Mouse (Mus musculus) olfactory bulb, adult 2 months (tissue): ENCODE measurements around the gene Camta1.

Source experiments
- CTCF ChIP-seq: fragments of 200-500 bp; IDR thresholded peaks from 2 replicates; pipeline ENCODE4 v1.5.1; 2012; ENCODE audit warnings: low read depth, mild to moderate bottlenecking, low read length, moderate library complexity; ENCODE audit not compliant: insufficient read depth
- POLR2A ChIP-seq: fragments of 200-500 bp; IDR thresholded peaks from 2 replicates; pipeline ENCODE4 v1.6.1; 2012; ENCODE audit warnings: mild to moderate bottlenecking, low read depth, low read length, moderate library complexity; ENCODE audit not compliant: insufficient read depth

DNA sequence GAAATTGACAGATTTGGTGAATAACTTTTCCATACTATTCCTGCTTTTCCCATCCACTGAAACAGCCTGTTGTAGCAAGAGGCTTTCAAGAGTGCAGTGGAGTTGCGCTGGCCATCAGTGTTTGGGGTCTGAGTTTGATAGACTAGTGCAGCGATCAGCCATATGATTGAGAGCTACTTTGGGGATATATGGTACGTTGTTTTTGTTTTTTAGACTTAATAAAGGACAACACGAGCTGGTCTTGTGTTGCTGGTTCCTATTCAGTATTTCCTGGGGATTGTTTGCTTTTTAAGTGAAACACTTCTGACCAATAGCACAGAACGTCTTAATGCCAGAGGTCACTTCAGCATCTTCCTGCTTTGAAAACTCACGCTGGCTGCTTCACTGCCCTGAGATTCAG, 993.5 kb downstream of the Camta1 start:
- TF ChIP-seq POLR2A, result no peak
- no peak for TF ChIP-seq CTCF
